Mouse (Mus musculus): ENCODE data around the gene Hs3st3b1. TPM values are rescaled to one million over a fixed set of nuclear protein-coding genes. Genes with fewer than 3 reads are reported as not detected.
A peak's percentile ranks its signal among the peaks of the same experiment; 100 is the strongest.

Gene Hs3st3b1
- polyA plus RNA-seq (2015; fragmentation: Nextera tagmentation; extraction: Ambion mirVana): 4.6 and 5.7 TPM in 2 replicates

GRCm38 (mm10) chr11:63922091-63922621, at the start of gene Hs3st3b1:
TSS of gene Hs3st3b1 (minus strand) at chr11:63922290.
- Histone ChIP-seq H3K4me1 (replicated peaks) (peaks cover 50% of the 10 kb centered on the region), H3K36me3 (no peaks in the 10 kb centered on the region), H3K9me3 (no peaks in the 10 kb centered on the region), H3K4me3 (replicated peaks) (peak within 1 kb of the TSS; percentile 63), H3K27me3 (replicated peaks) (peaks cover 72% of the 10 kb centered on the region), H3K9ac (peak within 1 kb of the TSS; percentile 65), H3K4me2 (replicated peaks) (peak within 1 kb of the TSS; percentile 96), H3K27ac (0 out of 2 replicates have a peak within 1 kb of the TSS, but pooled peaks have one; percentile 13)
- peak; percentile 92 for ATAC-seq
- under 1% methylated on average over 43 of the region's 43 CpGs for WGBS

- H3K9me3 ChIP-seq: no peaks in the 10 kb centered on the region
- H3K4me3 ChIP-seq (replicated peaks): no peak overlapping the region
- no peaks in the 10 kb centered on the region for H3K36me3 ChIP-seq
- peaks cover 13% of the 10 kb centered on the region; the same call in 1 of the 2 replicates for H3K4me1 ChIP-seq (replicated peaks)
- ATAC-seq: peak; percentile 61
- H3K27ac ChIP-seq: no peak overlapping the region
- no peak overlapping the region for H3K9ac ChIP-seq
- WGBS: 88% methylated on average over 9 of the region's 9 CpGs
- H3K4me2 ChIP-seq (replicated peaks): no peak overlapping the region
- H3K27me3 ChIP-seq (replicated peaks): no peaks in the 10 kb centered on the region
Measured at GRCm38 (mm10) chr11:63971462-63971861, 49.4 kb upstream of the Hs3st3b1 start.

- no peak overlapping the region for H3K27ac ChIP-seq
- no peaks in the 10 kb centered on the region for H3K36me3 ChIP-seq
- no peaks in the 10 kb centered on the region for H3K9me3 ChIP-seq
- no peak overlapping the region for H3K4me3 ChIP-seq (replicated peaks)
- no peak for ATAC-seq
- H3K27me3 ChIP-seq (replicated peaks): no peaks in the 10 kb centered on the region
- H3K4me1 ChIP-seq (replicated peaks): peaks cover 14% of the 10 kb centered on the region; the same call in 1 of the 2 replicates
- no peak overlapping the region for H3K4me2 ChIP-seq (replicated peaks)
- no peak overlapping the region for H3K9ac ChIP-seq
- 90% methylated on average over 6 of the region's 6 CpGs for WGBS
Measured at GRCm38 (mm10) chr11:63970818-63971217, 48.7 kb upstream of the Hs3st3b1 start.

- H3K4me1 ChIP-seq (replicated peaks): peaks cover 16% of the 10 kb centered on the region; the same call in 1 of the 2 replicates
- no peaks in the 10 kb centered on the region for H3K9me3 ChIP-seq
- no peak overlapping the region for H3K27ac ChIP-seq
- no peaks in the 10 kb centered on the region for H3K36me3 ChIP-seq
- no peak overlapping the region for H3K9ac ChIP-seq
- H3K4me2 ChIP-seq (replicated peaks): no peak overlapping the region
- 47% methylated on average over 11 of the region's 11 CpGs for WGBS
- H3K27me3 ChIP-seq (replicated peaks): no peaks in the 10 kb centered on the region
- ATAC-seq: no peak
- no peak overlapping the region for H3K4me3 ChIP-seq (replicated peaks)
Measured at GRCm38 (mm10) chr11:63969205-63969910, 47.3 kb upstream of the Hs3st3b1 start.

GRCm38 (mm10) chr11:63968388-63969035, 46.4 kb upstream of the Hs3st3b1 start:
- H3K36me3 ChIP-seq: peaks cover 5% of the 10 kb centered on the region
- 44% methylated on average over 3 of the region's 3 CpGs for WGBS
- H3K4me1 ChIP-seq (replicated peaks): peaks cover 16% of the 10 kb centered on the region; the same call in 1 of the 2 replicates
- no peak for ATAC-seq
- no peak overlapping the region for H3K27ac ChIP-seq
- no peak overlapping the region for H3K4me3 ChIP-seq (replicated peaks)
- no peaks in the 10 kb centered on the region for H3K27me3 ChIP-seq (replicated peaks)
- no peak overlapping the region for H3K9ac ChIP-seq
- H3K9me3 ChIP-seq: no peaks in the 10 kb centered on the region
- H3K4me2 ChIP-seq (replicated peaks): no peak overlapping the region

GRCm38 (mm10) chr11:63967641-63968387, 45.7 kb upstream of the Hs3st3b1 start:
- Histone ChIP-seq H3K36me3 (peaks cover 8% of the 10 kb centered on the region), H3K4me2 (replicated peaks) (no peak overlapping the region), H3K27me3 (replicated peaks) (no peaks in the 10 kb centered on the region), H3K9ac (no peak overlapping the region), H3K9me3 (no peaks in the 10 kb centered on the region), H3K4me1 (replicated peaks) (peaks cover 16% of the 10 kb centered on the region; the same call in 1 of the 2 replicates), H3K4me3 (replicated peaks) (no peak overlapping the region), H3K27ac (no peak overlapping the region)
- 73% methylated on average over 9 of the region's 9 CpGs for WGBS
- no peak for ATAC-seq

GRCm38 (mm10) chr11:63965437-63965836, 43.3 kb upstream of the Hs3st3b1 start:
- H3K4me2 ChIP-seq (replicated peaks): no peak overlapping the region
- H3K27me3 ChIP-seq (replicated peaks): no peaks in the 10 kb centered on the region
- no peak overlapping the region for H3K9ac ChIP-seq
- no peak for ATAC-seq
- peaks cover 16% of the 10 kb centered on the region; the same call in 1 of the 2 replicates for H3K4me1 ChIP-seq (replicated peaks)
- WGBS: 49% methylated on average over 5 of the region's 5 CpGs
- H3K4me3 ChIP-seq (replicated peaks): no peak overlapping the region
- H3K36me3 ChIP-seq: peaks cover 8% of the 10 kb centered on the region
- H3K9me3 ChIP-seq: no peaks in the 10 kb centered on the region
- H3K27ac ChIP-seq: no peak overlapping the region

GRCm38 (mm10) chr11:63957207-63957606, 35.1 kb upstream of the Hs3st3b1 start:
- peaks cover 3% of the 10 kb centered on the region; the same call in 1 of the 2 replicates for H3K27me3 ChIP-seq (replicated peaks)

GRCm38 (mm10) chr11:63956748-63957147, 34.7 kb upstream of the Hs3st3b1 start:
- Histone ChIP-seq H3K27me3 (replicated peaks) (peaks cover 3% of the 10 kb centered on the region; the same call in 1 of the 2 replicates), H3K4me1 (replicated peaks) (peaks cover 15% of the 10 kb centered on the region), H3K9ac (no peak overlapping the region), H3K9me3 (no peaks in the 10 kb centered on the region), H3K27ac (no peak overlapping the region), H3K4me2 (replicated peaks) (no peak overlapping the region), H3K36me3 (no peaks in the 10 kb centered on the region), H3K4me3 (replicated peaks) (no peak overlapping the region)
- no peak for ATAC-seq
- WGBS: 39% methylated on average over 7 of the region's 7 CpGs

More at GRCm38 (mm10) chr11:63957207-63957606, 35.1 kb upstream of the Hs3st3b1 start:
- Histone ChIP-seq H3K4me2 (replicated peaks) (no peak overlapping the region), H3K9me3 (no peaks in the 10 kb centered on the region), H3K27ac (no peak overlapping the region), H3K4me1 (replicated peaks) (peaks cover 10% of the 10 kb centered on the region), H3K36me3 (no peaks in the 10 kb centered on the region), H3K4me3 (replicated peaks) (no peak overlapping the region), H3K9ac (no peak overlapping the region)
- peak; percentile 69 for ATAC-seq
- 27% methylated on average over 4 of the region's 4 CpGs for WGBS

- Histone ChIP-seq H3K4me3 (replicated peaks) (no peak overlapping the region), H3K9me3 (no peaks in the 10 kb centered on the region), H3K4me1 (replicated peaks) (peaks cover 15% of the 10 kb centered on the region), H3K27ac (no peak overlapping the region), H3K36me3 (no peaks in the 10 kb centered on the region), H3K4me2 (replicated peaks) (no peak overlapping the region), H3K27me3 (replicated peaks) (peaks cover 3% of the 10 kb centered on the region; the same call in 1 of the 2 replicates), H3K9ac (no peak overlapping the region)
- ATAC-seq: no peak
- 86% methylated on average over 2 of the region's 2 CpGs for WGBS
Measured at GRCm38 (mm10) chr11:63953887-63954286, 31.8 kb upstream of the Hs3st3b1 start.

GRCm38 (mm10) chr11:63952743-63953191, 30.7 kb upstream of the Hs3st3b1 start:
- H3K36me3 ChIP-seq: no peaks in the 10 kb centered on the region
- H3K4me3 ChIP-seq (replicated peaks): no peak overlapping the region
- peaks cover 15% of the 10 kb centered on the region for H3K4me1 ChIP-seq (replicated peaks)
- no peaks in the 10 kb centered on the region for H3K9me3 ChIP-seq
- 0 out of 2 replicates have a peak, but pooled peaks cover 3% of the 10 kb centered on the region for H3K27me3 ChIP-seq (replicated peaks)
- no peak overlapping the region for H3K4me2 ChIP-seq (replicated peaks)
- no peak overlapping the region; the same call in 1 of the 2 replicates for H3K9ac ChIP-seq
- H3K27ac ChIP-seq: no peak overlapping the region
- no peak for ATAC-seq
- WGBS: 30% methylated on average over 4 of the region's 4 CpGs
